ENCODE assay signal across 19 mouse cellular contexts in genomic region chr3:16431082-16431818, GRCm38 (mm10).
DNase-seq lines count a peak whose midpoint lies in the region; ATAC-seq lines count a peak whose summit lies in the region.
"Had no signal": no experiment of that assay in that cellular context is flagged by ENCODE, and none has a peak within 500 bp of the region (broad histone marks: within the 10 kb centered on the region; RNA-seq: fewer than 3 reads in every experiment).

No protein-coding gene starts in this region.

- no peak overlapping the region for H3K4me3 ChIP-seq in forebrain, embryonic 12.5 days (replicated peaks)
- H3K4me3 ChIP-seq in hindbrain, embryonic 16.5 days (ENCODE audit: low read length) = no peak overlapping the region
- H3K4me3 ChIP-seq: liver, embryonic 13.5 days had no signal

- H3K9ac ChIP-seq in forebrain, embryonic 12.5 days = no peak overlapping the region
- no peak overlapping the region for H3K9ac ChIP-seq in hindbrain, embryonic 16.5 days (ENCODE audit: low read depth, low read length)
- H3K9ac ChIP-seq: liver, embryonic 13.5 days had no signal

- H3K27me3 ChIP-seq in forebrain, embryonic 12.5 days = no peaks in the 10 kb centered on the region
- H3K27me3 ChIP-seq in hindbrain, embryonic 16.5 days (replicated peaks; ENCODE audit: control insufficient read depth, insufficient read depth, low read length) = no peaks in the 10 kb centered on the region
- H3K27me3 ChIP-seq: liver, embryonic 13.5 days had no signal

- DNase-seq in embryo, embryonic 10 days (ENCODE audit: low spot score) = peak; percentile 5
- DNase-seq in embryo, embryonic 9.5 days (ENCODE audit: extremely low spot score) = no peak
- peak; percentile 5 for DNase-seq in retina, embryonic 14.5 days (ENCODE audit: low spot score)
- no peak for DNase-seq in MN1 (ENCODE audit: low spot score)
- no peak for DNase-seq in testis, postnatal 10 days (ENCODE audit: low spot score)
- DNase-seq: adrenal gland, postnatal 10 days; heart, adult 18-20 months; heart, postnatal 10 days; kidney, postnatal 14 days; layer of hippocampus, postnatal 36 days; left cerebral cortex, postnatal 4 days; liver, embryonic 13.5 days; lung, postnatal 10 days; right cerebral cortex, postnatal 25 days; thymus, adult 18-20 months had no signal

- 12% methylated on average over 3 of the region's 3 CpGs for WGBS in forebrain, embryonic 12.5 days
- WGBS in hindbrain, embryonic 16.5 days = 32% methylated on average over 3 of the region's 3 CpGs

- ATAC-seq in forebrain, embryonic 12.5 days (ENCODE audit: low FRiP score) = peak; percentile 86
- peak; percentile 91 for ATAC-seq in hindbrain, embryonic 16.5 days
- ATAC-seq in monocyte, adult 5-6 weeks (replicated peaks; ENCODE audit: insufficient number of reproducible peaks, low FRiP score, low TSS enrichment, poor library complexity, severe bottlenecking) = no peak
- ATAC-seq: intestine, embryonic 16.5 days had no signal

- peak overlapping the region; percentile 27 for H3K27ac ChIP-seq in forebrain, embryonic 12.5 days
- no peak overlapping the region for H3K27ac ChIP-seq in hindbrain, embryonic 16.5 days (ENCODE audit: low read depth, low read length)
- H3K27ac ChIP-seq: liver, embryonic 13.5 days had no signal

- H3K9me3 ChIP-seq in forebrain, embryonic 12.5 days = no peaks in the 10 kb centered on the region
- no peaks in the 10 kb centered on the region for H3K9me3 ChIP-seq in hindbrain, embryonic 16.5 days (ENCODE audit: control insufficient read depth, low read length)
- H3K9me3 ChIP-seq: liver, embryonic 13.5 days had no signal

- no peaks in the 10 kb centered on the region for H3K36me3 ChIP-seq in forebrain, embryonic 12.5 days (replicated peaks)
- H3K36me3 ChIP-seq in hindbrain, embryonic 16.5 days (ENCODE audit: control insufficient read depth, insufficient read depth, low read length) = no peaks in the 10 kb centered on the region
- H3K36me3 ChIP-seq: liver, embryonic 13.5 days had no signal

- no peaks in the 10 kb centered on the region for H3K4me1 ChIP-seq in forebrain, embryonic 12.5 days
- no peaks in the 10 kb centered on the region for H3K4me1 ChIP-seq in hindbrain, embryonic 16.5 days (ENCODE audit: control insufficient read depth, insufficient read depth, low read depth, low read length)
- H3K4me1 ChIP-seq: liver, embryonic 13.5 days had no signal

- H3K4me2 ChIP-seq in forebrain, embryonic 12.5 days = no peak overlapping the region
- H3K4me2 ChIP-seq in hindbrain, embryonic 16.5 days (ENCODE audit: low read length) = no peak overlapping the region
- H3K4me2 ChIP-seq: liver, embryonic 13.5 days had no signal

Comparison
In these comparisons a context has a peak if more than half of its experiments do, and no peak if none do; other contexts are left out.
1. DNase-seq: peak in embryo, embryonic 10 days (single experiment) and retina, embryonic 14.5 days (single experiment); none in embryo, embryonic 9.5 days (single experiment), MN1 (single experiment) and testis, postnatal 10 days (single experiment).